Mouse (Mus musculus): ENCODE results near the gene Ddias.

- TF ChIP-seq CHD2 (IDR thresholded peaks at IDR 0.05; ENCODE audit: low read depth, low read length) (no peak), ZNF384 (IDR thresholded peaks at IDR 0.05; ENCODE audit: low read depth, low read length) (no peak), ZC3H11A (IDR thresholded peaks at IDR 0.05; ENCODE audit: borderline replicate concordance, low read depth, low read length) (no peak)
Observed at GRCm38 (mm10) chr7:92817886-92818285, 56.2 kb downstream of the Ddias start.

Data from ES-E14 (cell line).